Mouse (Mus musculus) ovary, adult 10 weeks (tissue): Measurements from ENCODE around the gene Tmem123. TPM values are rescaled to one million over a fixed set of nuclear protein-coding genes. Genes with fewer than 3 reads are reported as not detected.

Experiments
- polyA plus RNA-seq: library from polyadenylated mRNA; stranded (reverse); fragments of 350-450 nt; fragmentation: Illumina TruSeq; extraction: RNeasy Lipid Tissue Mini Kit (QIAGEN cat#74804); gene quantifications from one replicate; pipeline ENCODE4 v1.2.3, GENCODE M21; 2014

Gene Tmem123
- polyA plus RNA-seq: 508 TPM

DNA sequence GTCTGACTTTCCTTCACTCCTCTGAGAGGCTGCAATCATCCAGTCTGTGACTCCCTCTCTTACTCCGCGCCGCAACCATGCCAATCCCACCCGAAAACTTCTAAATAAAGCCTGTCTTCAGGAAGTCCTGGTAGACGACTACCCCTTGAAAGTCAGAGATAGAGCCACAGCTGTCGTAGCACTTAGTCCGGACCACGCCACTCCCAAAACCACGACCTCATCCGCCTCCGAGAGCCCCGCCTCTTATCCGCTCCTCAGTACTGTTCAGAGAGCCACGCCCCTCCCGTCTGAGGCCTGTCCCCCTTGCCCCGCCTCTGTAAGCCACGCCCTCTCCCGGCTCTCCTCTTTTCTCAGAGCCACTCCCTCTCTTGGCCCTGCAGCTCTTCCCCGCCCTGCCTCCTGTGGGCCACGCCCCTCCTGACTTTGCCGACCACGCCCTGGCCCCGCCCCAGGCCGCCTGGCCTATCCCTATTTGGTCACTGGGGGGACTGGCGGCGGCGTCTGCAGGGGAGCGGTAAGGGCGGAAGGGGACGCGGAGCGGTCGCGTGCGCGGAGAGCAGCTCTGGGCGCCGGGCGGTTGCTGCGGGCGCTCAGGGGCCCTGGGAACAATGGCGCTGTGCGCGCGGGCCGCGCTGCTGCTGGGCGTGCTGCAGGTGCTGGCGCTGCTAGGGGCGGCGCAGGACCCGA lies at the start of gene Tmem123:
Tmem123 (plus strand) TSS at position 428 of the 687 bp plus-strand sequence.

DNA sequence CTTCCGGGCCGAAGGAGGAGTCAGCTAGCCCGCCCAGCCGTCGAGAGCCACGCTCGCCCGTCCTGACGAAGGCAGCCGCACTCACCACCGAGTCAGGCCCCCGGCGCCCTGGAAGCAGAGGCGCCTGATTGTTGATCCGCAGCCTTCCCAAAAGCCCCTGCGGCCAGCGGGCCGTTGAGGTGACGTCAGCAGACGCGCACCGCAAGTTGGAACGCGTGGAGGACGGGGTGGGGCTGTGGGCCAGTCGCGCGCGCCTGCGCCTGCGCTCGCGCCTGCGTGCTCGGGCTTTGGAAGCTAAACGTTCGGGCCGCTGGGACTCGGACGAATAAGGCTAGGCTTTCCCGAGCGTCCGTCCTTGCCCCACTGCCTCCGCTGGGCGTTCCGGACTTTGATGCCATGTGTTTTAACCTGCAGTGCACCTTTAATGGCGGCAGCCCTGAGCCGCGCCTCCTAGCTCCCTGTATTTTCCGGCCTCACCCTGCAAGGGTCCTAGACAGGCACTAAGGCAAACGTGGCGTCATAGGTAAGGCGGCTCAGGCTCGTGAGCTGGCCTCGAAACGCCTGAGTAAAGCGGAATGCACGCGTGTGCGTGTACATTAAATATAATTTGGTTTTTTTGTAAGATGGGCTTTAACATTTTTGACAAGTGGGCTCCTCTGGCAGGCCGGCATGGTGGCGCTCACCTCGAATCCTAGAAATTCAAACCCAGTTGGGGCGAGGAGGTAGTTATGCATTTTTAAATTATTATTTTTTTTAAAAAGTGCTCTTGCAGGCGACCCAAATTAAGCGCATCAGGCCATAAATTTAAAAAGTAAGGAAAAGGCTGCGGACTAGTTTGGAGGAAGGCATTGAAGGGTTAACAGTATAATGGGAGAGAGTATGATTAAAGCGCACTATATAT lies 73.3 kb downstream of the Tmem123 start, which contains the start of gene Birc2:
Birc2 (minus strand) TSS at position 160 of the 901 bp plus-strand sequence.

Other genes starting within 250 kb of the Tmem123 start
- gene Mmp8, start 205.6 kb upstream of the Tmem123 start, polyA plus RNA-seq: 3.1 TPM
- 1.5 TPM for gene Mmp27, start 192.6 kb upstream of the Tmem123 start, polyA plus RNA-seq
- not detected for gene Mmp20, start 135.8 kb upstream of the Tmem123 start, polyA plus RNA-seq
- not detected for gene Mmp7, start 72.0 kb upstream of the Tmem123 start, polyA plus RNA-seq
- gene Birc2, start 73.0 kb downstream of the Tmem123 start, polyA plus RNA-seq: 124 TPM
- 33.0 TPM for gene Birc3, start 109.1 kb downstream of the Tmem123 start, polyA plus RNA-seq
- 142 TPM for gene Yap1, start 240.6 kb downstream of the Tmem123 start, polyA plus RNA-seq